Mouse (Mus musculus) liver, embryonic 11.5 days (tissue): ENCODE results near the gene Prkcd. TPM values are rescaled to one million over a fixed set of nuclear protein-coding genes. Genes with fewer than 3 reads are reported as not detected.

Experiments
- ATAC-seq: fragments of 200-750 bp; cut with Nextera tagmentation; replicated peaks from 2 replicates; pipeline ENCODE4 v1.8.0; 2017; ENCODE audit warnings: moderate number of reproducible peaks, mild to moderate bottlenecking, moderate TSS enrichment, moderate library complexity; ENCODE audit not compliant: low FRiP score
- DNase-seq: peaks from one replicate; pipeline ENCODE4 v3.0.0-alpha.2; 2017; ENCODE audit warnings: low spot score
- H3K27ac ChIP-seq: fragments of 300-500 bp; sonication (generic); 2 replicates; pipeline ENCODE4 v1.5.1; 2014; ENCODE audit warnings: mild to moderate bottlenecking, low read depth, low read length, control low read depth
- H3K27me3 ChIP-seq: fragments of 300-500 bp; sonication (generic); replicated peaks from 2 replicates; pipeline ENCODE4 v1.6.1; 2014; ENCODE audit warnings: low read length, mixed read lengths; ENCODE audit not compliant: control insufficient read depth, insufficient read depth
- H3K36me3 ChIP-seq: fragments of 300-500 bp; sonication (generic); 2 replicates; pipeline ENCODE4 v1.6.1; 2014; ENCODE audit warnings: mild to moderate bottlenecking, low read length, moderate library complexity, mixed read lengths; ENCODE audit not compliant: control insufficient read depth, insufficient read depth
- H3K4me1 ChIP-seq: fragments of 300-500 bp; sonication (generic); replicated peaks from 2 replicates; pipeline ENCODE4 v1.6.1; 2014; ENCODE audit warnings: low read length, mixed read lengths; ENCODE audit not compliant: control insufficient read depth, insufficient read depth
- H3K4me2 ChIP-seq: fragments of 300-500 bp; sonication (generic); 2 replicates; pipeline ENCODE4 v1.6.1; 2014; ENCODE audit warnings: mild to moderate bottlenecking, control low read depth, moderate library complexity
- H3K4me3 ChIP-seq: fragments of 300-500 bp; sonication (generic); 2 replicates; pipeline ENCODE4 v1.5.1; 2014; ENCODE audit warnings: low read depth, low read length, control low read depth
- H3K9ac ChIP-seq: fragments of 300-500 bp; sonication (generic); 2 replicates; pipeline ENCODE4 v1.6.1; 2014; ENCODE audit warnings: low read depth, low read length, control low read depth
- H3K9me3 ChIP-seq: fragments of 300-500 bp; sonication (generic); 2 replicates; pipeline ENCODE4 v1.6.1; 2016; ENCODE audit warnings: low read length, inconsistent platforms, mixed read lengths; ENCODE audit not compliant: control insufficient read depth
- WGBS: fragments of 180-500 bp; shearing (Covaris S2); extraction: QIAGEN DNeasy Blood & Tissue Kit; methylation state at CpG from one replicate; pipeline ENCODE4 v1.1.7; 2014; 5-methylcytosine and 5-hydroxymethylcytosine counted together
- polyA plus RNA-seq: library from polyadenylated mRNA; unstranded; fragments of >200 nt; fragmentation: Nextera tagmentation; extraction: Ambion mirVana; gene quantifications from 2 replicates; pipeline ENCODE4 v1.2.1, GENCODE M21; 2014

Prkcd gene
- polyA plus RNA-seq, 1 experiment from 2014 or later: 34.7 TPM

DNA sequence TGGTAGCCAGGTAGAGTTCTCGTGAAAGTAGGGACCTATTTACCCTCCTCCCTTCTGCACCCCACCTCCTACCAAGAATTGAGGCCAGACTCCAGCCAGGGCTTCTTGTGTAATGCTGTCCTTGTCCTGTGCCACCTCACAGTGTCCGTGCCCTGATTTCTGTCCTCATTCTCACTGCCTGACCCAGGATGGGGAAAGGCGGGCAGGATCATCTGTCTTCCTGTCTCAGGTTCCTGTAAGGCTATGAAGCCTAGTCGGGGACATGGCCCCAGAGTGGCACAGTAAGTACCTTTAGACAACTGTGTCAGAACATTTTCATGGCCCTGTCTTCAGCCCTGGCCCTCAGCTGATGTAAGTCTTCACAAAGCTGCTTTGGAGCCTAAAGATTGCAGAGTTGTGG is 12.7 kb upstream of the Prkcd start:
- Histone ChIP-seq H3K9me3 (no peaks in the 10 kb centered on the region), H3K27ac (no peak overlapping the region), H3K27me3 (no peaks in the 10 kb centered on the region), H3K4me1 (no peaks in the 10 kb centered on the region), H3K9ac (no peak overlapping the region), H3K4me3 (no peak overlapping the region), H3K4me2 (no peak overlapping the region), H3K36me3 (no peaks in the 10 kb centered on the region)
- DNase-seq: no peak
- 78% methylated on average over 4 of the region's 4 CpGs for WGBS
- no peak for ATAC-seq

DNA sequence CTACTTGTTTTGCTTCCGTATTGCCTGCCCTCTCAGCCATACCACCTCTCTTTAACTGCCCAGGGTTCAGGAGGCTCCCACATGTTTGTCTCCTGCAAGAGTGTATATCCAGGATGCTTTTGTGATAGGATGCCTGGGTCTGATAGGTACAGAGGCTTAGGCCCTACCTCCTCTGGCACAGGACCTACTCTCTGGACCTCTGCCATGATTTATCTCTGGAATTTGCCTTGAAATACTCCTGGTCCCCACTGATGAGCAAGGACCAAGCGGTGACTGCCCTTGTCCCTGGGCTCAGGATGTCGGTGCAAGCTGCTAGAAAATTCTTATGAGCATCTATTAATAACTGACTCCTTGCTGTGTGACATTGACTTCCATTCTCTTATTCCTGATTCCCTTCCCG is 12.0 kb upstream of the Prkcd start:
- no peak overlapping the region for H3K4me3 ChIP-seq
- H3K4me2 ChIP-seq: no peak overlapping the region
- WGBS: 85% methylated on average over 4 of the region's 4 CpGs
- no peak overlapping the region for H3K27ac ChIP-seq
- H3K27me3 ChIP-seq: no peaks in the 10 kb centered on the region
- no peaks in the 10 kb centered on the region for H3K36me3 ChIP-seq
- H3K9ac ChIP-seq: no peak overlapping the region
- H3K4me1 ChIP-seq: no peaks in the 10 kb centered on the region
- no peak for DNase-seq
- H3K9me3 ChIP-seq: no peaks in the 10 kb centered on the region
- ATAC-seq: no peak

DNA sequence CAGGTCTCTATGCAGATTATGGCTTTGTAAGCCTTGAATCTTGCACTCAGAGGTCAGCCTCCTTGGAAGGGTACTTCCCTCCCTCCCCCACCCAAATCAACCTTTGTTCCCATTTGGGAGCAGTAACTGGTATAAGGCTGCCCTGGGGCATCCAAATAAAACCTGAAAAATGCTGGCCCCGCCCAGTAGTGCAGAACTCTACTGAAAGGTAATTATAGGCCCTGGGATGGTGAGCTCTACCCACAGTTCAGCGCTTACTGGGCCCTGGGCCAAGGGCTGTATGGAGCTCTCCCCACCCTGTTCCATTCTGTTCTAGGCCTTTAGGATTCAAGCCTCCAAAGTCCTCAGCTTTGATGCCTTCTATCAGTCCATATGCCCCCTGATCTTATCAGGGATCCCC is 11.1 kb upstream of the Prkcd start:
- WGBS: 76% methylated on average over 2 of the region's 2 CpGs
- ATAC-seq (no peak), DNase-seq (no peak)
- H3K9ac ChIP-seq: no peak overlapping the region
- H3K36me3 ChIP-seq: no peaks in the 10 kb centered on the region
- H3K4me2 ChIP-seq: no peak overlapping the region
- no peak overlapping the region for H3K27ac ChIP-seq
- no peaks in the 10 kb centered on the region for H3K9me3 ChIP-seq
- H3K4me1 ChIP-seq: no peaks in the 10 kb centered on the region
- H3K4me3 ChIP-seq: no peak overlapping the region
- H3K27me3 ChIP-seq: no peaks in the 10 kb centered on the region

DNA sequence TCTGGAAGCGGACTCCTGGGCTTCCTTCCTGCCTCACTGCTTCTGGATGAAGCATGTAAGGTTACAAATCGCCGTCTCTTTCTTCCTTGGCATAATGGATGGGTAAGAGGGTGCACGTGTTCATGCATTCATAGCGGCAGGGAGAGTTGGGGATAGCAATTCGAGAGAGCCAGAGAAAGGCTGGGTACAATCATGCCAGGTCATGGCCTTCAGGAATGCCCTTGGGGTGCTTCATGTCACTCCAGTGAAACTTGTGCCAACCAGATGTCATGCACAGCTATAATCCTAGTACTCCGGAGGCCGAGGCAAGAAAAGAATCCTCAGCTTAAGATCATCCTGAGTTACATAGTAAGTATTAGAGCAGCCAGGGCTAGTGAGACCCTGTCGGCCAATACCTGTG is 10.5 kb upstream of the Prkcd start:
- ATAC-seq (no peak), DNase-seq (no peak)
- H3K36me3 ChIP-seq: no peaks in the 10 kb centered on the region
- H3K4me3 ChIP-seq: no peak overlapping the region
- no peaks in the 10 kb centered on the region; the same call in 1 of the 2 replicates for H3K4me1 ChIP-seq
- no peaks in the 10 kb centered on the region for H3K9me3 ChIP-seq
- H3K27me3 ChIP-seq: no peaks in the 10 kb centered on the region
- WGBS: 90% methylated on average over 9 of the region's 9 CpGs
- no peak overlapping the region for H3K4me2 ChIP-seq
- H3K27ac ChIP-seq: no peak overlapping the region
- H3K9ac ChIP-seq: no peak overlapping the region

DNA sequence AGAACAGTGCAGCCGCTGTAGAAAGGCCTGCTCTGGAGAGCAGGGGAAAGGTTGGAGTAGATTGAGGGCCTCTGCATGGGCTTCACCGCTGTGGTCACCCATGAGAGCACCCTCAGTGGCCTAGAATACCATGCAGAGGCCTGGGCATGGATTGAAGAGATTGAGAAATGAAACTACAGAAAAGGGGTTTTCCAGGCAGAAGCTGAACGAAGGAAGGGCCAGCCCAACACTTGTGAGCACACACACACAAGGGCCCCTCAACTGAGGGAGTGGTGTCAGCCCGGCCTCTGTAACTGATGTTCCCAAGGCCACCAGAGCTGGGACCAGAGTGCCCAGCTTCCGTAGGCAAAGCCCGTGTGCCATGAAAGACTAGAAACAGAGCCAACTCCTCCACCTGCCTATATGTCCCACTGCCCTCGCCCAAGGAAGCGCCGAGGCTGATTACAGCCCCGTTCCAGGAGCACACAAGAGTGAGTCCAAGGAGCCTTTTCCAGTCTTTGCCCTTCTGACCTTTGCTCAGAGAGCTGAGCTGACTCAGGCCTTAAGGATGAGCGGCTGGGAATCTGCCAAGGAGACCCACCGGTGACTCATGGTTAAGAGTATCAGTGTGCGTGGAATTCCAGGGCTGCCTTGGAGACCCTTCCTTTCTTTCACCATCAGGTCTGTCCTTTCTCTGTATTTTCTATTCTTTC is 9.4 kb upstream of the Prkcd start:
- no peaks in the 10 kb centered on the region; the same call in 1 of the 2 replicates for H3K4me1 ChIP-seq

DNA sequence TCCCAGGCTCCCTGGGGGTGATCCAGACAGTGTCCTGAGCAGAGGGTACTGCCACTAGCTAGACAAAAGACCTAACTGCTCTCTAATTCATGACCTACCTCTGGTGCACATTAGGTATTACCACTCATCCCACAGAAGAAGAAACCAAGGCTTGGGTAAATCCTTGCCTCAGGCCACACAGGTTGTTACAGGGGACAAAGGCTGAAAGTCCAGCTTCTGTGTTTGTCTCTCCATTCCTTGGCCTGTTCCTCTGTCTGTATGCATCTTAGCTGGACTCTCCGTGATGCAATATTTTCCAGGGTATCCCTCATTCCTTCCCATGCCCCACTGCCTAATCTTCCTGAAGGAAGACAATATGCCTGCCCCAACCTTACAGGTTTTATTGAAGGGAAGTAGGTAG is 8.4 kb upstream of the Prkcd start:
- ATAC-seq: no peak
- WGBS: 83% methylated on average over 1 of the region's 1 CpGs
- Histone ChIP-seq H3K4me3 (no peak overlapping the region), H3K9me3 (no peaks in the 10 kb centered on the region), H3K36me3 (no peaks in the 10 kb centered on the region), H3K27ac (no peak overlapping the region), H3K9ac (no peak overlapping the region), H3K4me2 (no peak overlapping the region), H3K4me1 (no peaks in the 10 kb centered on the region; the same call in 1 of the 2 replicates), H3K27me3 (no peaks in the 10 kb centered on the region)
- no peak for DNase-seq

More for the DNA sequence above, 9.4 kb upstream of the Prkcd start:
- DNase-seq: no peak
- Histone ChIP-seq H3K4me2 (no peak overlapping the region), H3K9ac (no peak overlapping the region), H3K36me3 (no peaks in the 10 kb centered on the region), H3K27me3 (no peaks in the 10 kb centered on the region), H3K27ac (no peak overlapping the region), H3K9me3 (no peaks in the 10 kb centered on the region), H3K4me3 (no peak overlapping the region)
- WGBS: 79% methylated on average over 13 of the region's 13 CpGs
- no peak for ATAC-seq

DNA sequence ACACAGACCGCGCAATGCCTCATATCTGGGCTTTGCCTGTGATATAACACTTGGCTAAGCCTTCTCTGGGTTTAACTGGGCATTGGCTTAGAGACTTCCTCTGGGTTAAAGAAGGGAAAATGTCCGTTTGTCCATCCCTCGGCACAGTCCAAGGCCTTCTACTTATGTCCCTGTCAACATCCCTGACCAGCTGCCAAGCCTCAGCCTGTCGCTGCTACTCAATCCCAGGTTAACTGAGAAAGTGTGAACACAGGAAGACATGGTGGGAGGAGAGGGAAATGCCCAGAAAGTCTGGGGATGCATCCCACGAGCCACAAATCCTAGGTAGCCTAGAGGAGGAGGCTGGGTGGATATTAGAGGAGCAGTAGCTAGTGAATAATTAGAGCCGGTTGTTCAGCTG is 7.7 kb upstream of the Prkcd start:
- no peak overlapping the region for H3K4me3 ChIP-seq
- H3K4me2 ChIP-seq: no peak overlapping the region
- no peaks in the 10 kb centered on the region; the same call in 1 of the 2 replicates for H3K4me1 ChIP-seq
- H3K9ac ChIP-seq: no peak overlapping the region
- H3K9me3 ChIP-seq: no peaks in the 10 kb centered on the region
- H3K27me3 ChIP-seq: no peaks in the 10 kb centered on the region
- ATAC-seq: no peak
- DNase-seq: no peak
- 77% methylated on average over 7 of the region's 7 CpGs for WGBS
- no peaks in the 10 kb centered on the region for H3K36me3 ChIP-seq
- no peak overlapping the region for H3K27ac ChIP-seq

DNA sequence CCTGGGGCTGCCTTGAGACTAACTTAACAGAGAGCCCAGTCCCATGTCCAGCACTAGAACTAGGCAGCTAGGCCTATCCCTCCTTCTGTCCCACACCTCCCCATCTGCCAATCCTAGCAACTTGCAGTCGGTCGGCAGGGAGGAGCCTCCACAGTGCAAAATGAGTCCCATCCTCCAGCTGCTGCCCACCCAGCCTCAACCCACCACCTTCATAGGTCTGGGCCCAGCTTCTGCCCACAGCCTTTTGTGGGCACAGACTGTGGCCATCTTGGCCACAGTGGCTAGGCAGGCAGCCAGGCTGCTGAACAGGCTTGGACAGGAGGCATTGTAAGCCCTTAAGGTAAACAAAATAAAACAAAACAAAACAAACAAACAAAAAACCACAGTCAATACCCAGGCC is 5.8 kb upstream of the Prkcd start:
- H3K27ac ChIP-seq: no peak overlapping the region
- no peaks in the 10 kb centered on the region for H3K9me3 ChIP-seq
- H3K27me3 ChIP-seq: no peaks in the 10 kb centered on the region
- no peak overlapping the region for H3K4me3 ChIP-seq
- ATAC-seq: no peak
- no peak for DNase-seq
- H3K9ac ChIP-seq: 0 out of 2 replicates have a peak overlapping the region, but pooled peaks have one; percentile 8
- peaks cover 1% of the 10 kb centered on the region; the same call in 1 of the 2 replicates for H3K4me1 ChIP-seq
- no peaks in the 10 kb centered on the region for H3K36me3 ChIP-seq
- 76% methylated on average over 2 of the region's 2 CpGs for WGBS
- H3K4me2 ChIP-seq: no peak overlapping the region

DNA sequence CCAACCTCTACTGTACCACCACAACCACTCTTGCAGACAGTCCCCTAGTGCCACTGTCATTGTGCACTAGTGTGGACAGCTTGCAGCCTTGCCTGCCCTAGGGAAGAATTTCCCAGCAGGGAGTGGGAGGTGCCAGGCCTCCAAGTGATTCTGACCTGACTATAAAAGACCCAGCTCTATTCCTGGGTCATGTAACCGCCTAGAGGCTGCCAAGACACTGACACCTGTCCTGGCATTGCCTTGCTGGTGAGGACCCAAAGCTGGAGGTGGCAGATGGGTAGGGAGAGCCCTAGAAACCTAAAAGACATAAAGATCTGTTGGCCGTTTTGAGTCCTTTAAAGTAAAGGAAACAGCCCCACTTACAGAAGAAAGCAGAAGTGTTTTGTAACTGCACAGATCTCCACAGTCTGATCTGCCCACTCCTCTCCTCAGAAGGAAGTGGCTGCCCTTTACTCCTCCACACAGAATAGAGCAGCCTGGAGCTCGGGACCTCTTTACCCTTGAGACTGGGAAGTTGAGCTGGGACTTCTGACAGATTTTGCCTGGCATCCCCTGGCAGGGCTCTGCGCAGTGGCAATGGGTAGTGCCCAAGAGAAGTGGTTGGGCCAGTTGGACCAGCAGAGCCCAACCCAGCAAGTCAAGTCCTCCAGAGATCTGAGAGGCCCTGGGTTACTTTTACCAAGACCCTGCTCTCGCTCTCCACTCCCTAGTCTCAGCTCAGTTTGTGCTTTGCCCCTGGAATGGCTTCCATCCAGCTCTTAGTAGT is 5.0 kb upstream of the Prkcd start:
- WGBS: 53% methylated on average over 5 of the region's 5 CpGs
- ATAC-seq: no peak

More for the DNA sequence above, 5.0 kb upstream of the Prkcd start:
- H3K27ac ChIP-seq: no peak overlapping the region
- H3K4me3 ChIP-seq: no peak overlapping the region
- no peaks in the 10 kb centered on the region for H3K36me3 ChIP-seq
- H3K9ac ChIP-seq: no peak overlapping the region
- no peak for DNase-seq
- no peak overlapping the region for H3K4me2 ChIP-seq
- no peaks in the 10 kb centered on the region for H3K27me3 ChIP-seq
- H3K4me1 ChIP-seq: peaks cover 6% of the 10 kb centered on the region; the same call in 1 of the 2 replicates
- no peaks in the 10 kb centered on the region for H3K9me3 ChIP-seq
